Mouse (Mus musculus) MEL (cell line): ENCODE data around the gene Prm3.

Experiments
- POLR2A ChIP-seq, 2 experiments: IDR thresholded peaks; 2 replicates each; pipeline ENCODE4 v1.6.1; 2011 to 2012; ENCODE audit warnings: low read length in 2 of 2, mild to moderate bottlenecking in 2 of 2, control low read depth in 1 of 2, improper control_type of control experiment in 1 of 2, low read depth in 1 of 2, moderate library complexity in 1 of 2; ENCODE audit not compliant: control insufficient read depth in 1 of 2, insufficient read depth in 1 of 2, poor library complexity in 1 of 2
- UBTF ChIP-seq: IDR thresholded peaks from 2 replicates; pipeline ENCODE4 v1.6.1; 2012; ENCODE audit warnings: low read depth, mild to moderate bottlenecking, inconsistent platforms, low read length, improper control_type of control experiment, moderate library complexity, borderline replicate concordance; ENCODE audit not compliant: insufficient read depth

DNA sequence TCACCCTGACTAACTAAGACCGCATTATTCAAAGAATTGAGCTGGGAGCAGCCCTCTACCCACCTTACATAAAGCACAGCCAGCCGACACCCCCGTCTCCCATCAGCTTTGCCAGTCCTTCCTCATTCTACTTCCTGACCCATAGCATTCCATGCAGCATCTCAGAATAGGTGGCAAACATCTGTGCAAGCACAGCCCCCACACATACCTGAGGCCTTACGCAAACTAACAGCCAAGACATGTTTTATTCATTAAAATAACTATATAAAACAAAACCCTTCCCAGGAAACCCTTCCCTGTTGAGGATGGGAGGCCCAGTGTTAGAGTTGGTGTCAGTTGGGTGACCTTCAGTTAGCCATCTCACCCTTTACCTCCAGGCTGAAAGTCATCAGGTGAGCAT lies 35.1 kb upstream of the Prm3 start:
- TF ChIP-seq UBTF (no peak), POLR2A (IDR thresholded peaks at IDR 0.05; ENCODE audit: control insufficient read depth in 1 of 2, insufficient read depth in 1 of 2, low read depth in 1 of 2, low read length in 2 of 2, poor library complexity in 1 of 2) (no peak)
